Mouse (Mus musculus) brain, embryonic 14.5 days (tissue): ENCODE measurements around the gene Ces2b. TPM values are rescaled to one million over a fixed set of nuclear protein-coding genes. Genes with fewer than 3 reads are reported as not detected.
"Not testable (repeated sequence)": the region's sequence is repeated elsewhere in the genome, so short reads cannot be mapped to it uniquely, and the experiment has no call there.

ENCODE experiments used
- DNase-seq: peaks from one replicate; pipeline ENCODE4 v3.0.0-alpha.2; 2011; ENCODE audit warnings: low read depth
- CTCF ChIP-seq: fragments of 200-500 bp; IDR thresholded peaks from 2 replicates; pipeline ENCODE4 v1.5.1; 2012; ENCODE audit warnings: inconsistent platforms, mild to moderate bottlenecking, moderate library complexity, borderline replicate concordance; ENCODE audit not compliant: insufficient read depth, insufficient read length; ENCODE audit errors: extremely low read depth
- POLR2A ChIP-seq: fragments of 200-500 bp; IDR thresholded peaks from 2 replicates; pipeline ENCODE4 v1.6.1; 2012; ENCODE audit warnings: mild to moderate bottlenecking, inconsistent platforms, borderline replicate concordance; ENCODE audit not compliant: poor library complexity, insufficient read depth, insufficient read length, severe bottlenecking; ENCODE audit errors: extremely low read depth
- polyA plus RNA-seq: library from polyadenylated mRNA; depleted of rRNA; stranded (reverse); fragments of >200 nt; gene quantifications from 2 replicates; pipeline ENCODE4 v1.2.3, GENCODE M21; 2012; rRNA removed

The Ces2b gene
- polyA plus RNA-seq, 1 experiment = 0.34 TPM

GRCm38 (mm10) chr8:104847741-104848462 is 16.5 kb downstream of the Ces2b start:
- no peak for DNase-seq
- TF ChIP-seq POLR2A (no peak), CTCF (no peak)

GRCm38 (mm10) chr8:104866844-104867531 is 35.6 kb downstream of the Ces2b start:
- DNase-seq = not testable (repeated sequence)

DNA sequence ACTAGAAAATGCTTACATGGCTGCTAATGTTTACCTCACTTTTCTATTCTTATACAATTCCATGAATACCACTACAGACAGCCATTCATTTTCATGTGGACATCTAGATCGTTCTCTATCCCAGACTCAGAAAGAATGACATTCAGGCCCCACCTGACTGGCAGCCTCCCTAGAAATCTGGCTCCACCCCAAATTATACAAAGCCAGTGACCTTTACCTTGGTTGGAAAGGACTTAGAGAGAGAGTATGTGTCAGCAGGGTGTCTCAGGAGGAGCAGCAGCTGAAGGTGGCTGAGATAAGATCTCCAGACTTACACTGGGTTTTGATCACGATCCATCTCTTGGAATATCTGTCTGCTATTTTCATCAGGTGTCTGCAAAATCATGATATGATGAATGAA is 37.5 kb downstream of the Ces2b start:
- DNase-seq = not testable (repeated sequence)

- not testable (repeated sequence) for DNase-seq
These were observed 55.0 kb downstream of the Ces2b start for GRCm38 (mm10) chr8:104886223-104886926.

Other genes with a start within 250 kb of the Ces2b start
- 6.8 and 9.7 TPM in 2 replicates for gene Pdp2, start 240.1 kb upstream of the Ces2b start, polyA plus RNA-seq
- not detected in 2 replicates for gene Cdh16, start 207.2 kb upstream of the Ces2b start, polyA plus RNA-seq
- 3.0 and 3.4 TPM in 2 replicates for gene Rrad, start 200.2 kb upstream of the Ces2b start, polyA plus RNA-seq
- 83.3 and 119 TPM in 2 replicates for gene Ciao2b, start 189.6 kb upstream of the Ces2b start, polyA plus RNA-seq
- gene Ces2a, start 97.6 kb upstream of the Ces2b start, polyA plus RNA-seq = not detected in 2 replicates
- gene Ces2c, start 15.5 kb downstream of the Ces2b start, polyA plus RNA-seq = 0.11 TPM in 1 of 2 replicates, not detected in the other
- not detected in 2 replicates for gene Ces2e, start 94.7 kb downstream of the Ces2b start, polyA plus RNA-seq
- not detected in 2 replicates for gene Ces2f, start 115.8 kb downstream of the Ces2b start, polyA plus RNA-seq
- gene Ces2g, start 130.1 kb downstream of the Ces2b start, polyA plus RNA-seq = 0.08 and 0.12 TPM in 2 replicates
- gene Ces2h, start 169.3 kb downstream of the Ces2b start, polyA plus RNA-seq = not detected in 2 replicates
- gene Ces3a, start 217.0 kb downstream of the Ces2b start, polyA plus RNA-seq = not detected in 2 replicates